Comparison of ENCODE assay signal across 9 mouse cellular contexts in the genomic region with DNA sequence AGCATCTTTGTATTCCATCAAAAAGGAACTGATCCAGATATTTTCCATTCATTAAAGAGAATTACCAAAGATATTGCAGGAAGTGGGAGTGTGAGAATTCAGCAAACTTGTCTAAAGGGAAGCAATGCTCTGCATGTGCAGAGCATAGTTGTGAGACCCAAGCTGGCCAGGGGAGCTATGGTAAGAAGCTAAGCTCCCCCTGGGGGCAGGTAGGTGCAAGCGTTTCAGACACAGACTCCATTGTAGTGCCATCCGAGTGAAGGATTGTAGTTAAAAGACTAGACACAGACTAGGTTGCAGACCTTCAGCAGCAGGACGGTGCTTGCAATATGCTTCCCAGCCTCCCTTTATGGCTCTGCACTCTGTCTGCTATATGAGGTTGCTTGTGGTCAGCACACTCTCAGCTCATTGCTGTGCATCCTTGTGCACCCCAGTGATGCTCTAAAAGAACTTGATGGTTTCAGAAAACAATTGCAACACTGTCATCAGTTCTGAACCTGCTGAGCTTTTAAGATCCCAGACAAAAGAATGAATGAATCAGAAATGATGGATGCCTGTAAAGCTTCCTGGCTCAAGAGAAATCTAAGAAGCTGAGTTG.
DNase-seq lines count a peak whose midpoint lies in the region; ATAC-seq and TF ChIP-seq lines count a peak whose summit lies in the region.
"Had no signal": no experiment of that assay in that cellular context is flagged by ENCODE, and none has a peak within 500 bp of the region (broad histone marks: within the 10 kb centered on the region; RNA-seq: fewer than 3 reads in every experiment).

No protein-coding gene starts in this region.

- H3K4me2 ChIP-seq in lung, postnatal 0 days (replicated peaks; ENCODE audit: low read depth, low read length) = no peak overlapping the region
- H3K4me2 ChIP-seq in forebrain, embryonic 13.5 days = no peak overlapping the region

- WGBS in cerebellum, adult 2 months = 27% methylated on average over 3 of the region's 3 CpGs
- WGBS in lung, postnatal 0 days = 38% methylated on average over 3 of the region's 3 CpGs
- 4% methylated on average over 3 of the region's 3 CpGs for WGBS in forebrain, embryonic 13.5 days

- peak; percentile 44 for TF ChIP-seq CTCF in cerebellum, adult 2 months (IDR thresholded peaks at IDR 0.05; ENCODE audit: borderline replicate concordance, insufficient read depth, low read depth, low read length)
- TF ChIP-seq CTCF in lung, postnatal 0 days (IDR thresholded peaks at IDR 0.05) = peak; percentile 30

- H3K9ac ChIP-seq in lung, postnatal 0 days (replicated peaks; ENCODE audit: low read depth) = no peak overlapping the region
- H3K9ac ChIP-seq in forebrain, embryonic 13.5 days = no peak overlapping the region

- H3K36me3 ChIP-seq in lung, postnatal 0 days (ENCODE audit: insufficient read depth, low read length) = no peaks in the 10 kb centered on the region
- H3K36me3 ChIP-seq in forebrain, embryonic 13.5 days (ENCODE audit: poor library complexity, severe bottlenecking) = no peaks in the 10 kb centered on the region

- no peak overlapping the region for H3K4me3 ChIP-seq in cerebellum, adult 2 months (replicated peaks; ENCODE audit: insufficient read depth, low read depth, low read length)
- H3K4me3 ChIP-seq in lung, postnatal 0 days (ENCODE audit: low read depth, low read length) = no peak overlapping the region
- H3K4me3 ChIP-seq in forebrain, embryonic 13.5 days = no peak overlapping the region

- TF ChIP-seq EP300 in lung, postnatal 0 days (IDR thresholded peaks at IDR 0.05) = no peak

- no peaks in the 10 kb centered on the region for H3K27me3 ChIP-seq in cerebellum, adult 2 months (ENCODE audit: control insufficient read depth, insufficient read depth, low read length)
- no peaks in the 10 kb centered on the region for H3K27me3 ChIP-seq in lung, postnatal 0 days (replicated peaks; ENCODE audit: insufficient read depth, low read length)
- no peaks in the 10 kb centered on the region for H3K27me3 ChIP-seq in forebrain, embryonic 13.5 days

- no peak overlapping the region for H3K27ac ChIP-seq in cerebellum, adult 2 months (ENCODE audit: insufficient read depth, low read length)
- no peak overlapping the region for H3K27ac ChIP-seq in lung, postnatal 0 days (ENCODE audit: low read length)
- H3K27ac ChIP-seq in forebrain, embryonic 13.5 days = no peak overlapping the region
- H3K27ac ChIP-seq: macrophage had no signal

- H3K4me1 ChIP-seq in cerebellum, adult 2 months (ENCODE audit: control insufficient read depth, insufficient read depth, low read length) = 0 out of 2 replicates have a peak, but pooled peaks cover 4% of the 10 kb centered on the region
- H3K4me1 ChIP-seq in lung, postnatal 0 days (ENCODE audit: insufficient read depth, low read depth, low read length) = no peaks in the 10 kb centered on the region
- no peaks in the 10 kb centered on the region for H3K4me1 ChIP-seq in forebrain, embryonic 13.5 days

- DNase-seq in cerebellum, adult 2 months = peak in 1 of 2 experiments; percentile 20
- no peak for DNase-seq in cerebellum, adult 8-10 months
- DNase-seq in lung, postnatal 0 days (ENCODE audit: low spot score) = no peak
- DNase-seq in lung, postnatal 10 days = no peak
- DNase-seq in retina, embryonic 14.5 days (ENCODE audit: low spot score) = peak; percentile 69
- DNase-seq in natural killer cell, adult 2 months (ENCODE audit: low spot score in 2 of 2) = no peak
- DNase-seq in T-cell, adult 2 months (ENCODE audit: low spot score) = no peak

- H3K9me3 ChIP-seq in lung, postnatal 0 days (ENCODE audit: low read length) = no peaks in the 10 kb centered on the region
- no peaks in the 10 kb centered on the region for H3K9me3 ChIP-seq in forebrain, embryonic 13.5 days (replicated peaks)

- no peak for ATAC-seq in lung, postnatal 0 days
- ATAC-seq in forebrain, embryonic 13.5 days = peak; percentile 88

- TF ChIP-seq POLR2A in cerebellum, adult 2 months (IDR thresholded peaks at IDR 0.05; ENCODE audit: borderline replicate concordance, insufficient read depth, low read length) = no peak
